Mouse (Mus musculus): ENCODE results near the gene Tnnc2. TPM values are rescaled to one million over a fixed set of nuclear protein-coding genes. Genes with fewer than 3 reads are reported as not detected.

The Tnnc2 gene
- polyA plus RNA-seq, 1 experiment from 2014 or later: 6.9 TPM

DNA sequence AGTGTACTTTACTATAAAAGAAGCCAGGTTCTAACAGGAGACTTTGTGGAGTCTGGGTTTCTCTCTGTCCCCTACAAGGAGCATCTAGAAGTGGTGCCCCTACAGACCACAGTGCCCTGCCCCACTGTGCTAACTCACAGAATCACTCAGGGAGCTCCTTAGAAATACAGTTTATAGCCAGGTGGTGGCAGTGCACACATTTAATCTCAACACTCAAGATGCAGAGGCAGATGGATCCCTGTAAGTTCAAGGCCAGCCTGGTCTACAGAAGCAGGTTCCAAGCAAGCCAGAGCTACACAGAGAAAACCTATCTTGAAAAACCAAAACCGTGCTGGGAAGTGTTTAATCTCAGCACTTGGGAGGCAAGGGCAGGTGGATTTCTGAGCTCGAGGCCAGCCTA, 14.0 kb upstream of the Tnnc2 start:
- no peak for ATAC-seq
- H3K9ac ChIP-seq: no peak overlapping the region
- no peak overlapping the region for H3K4me2 ChIP-seq (replicated peaks)
- H3K4me3 ChIP-seq (replicated peaks): no peak overlapping the region
- no peaks in the 10 kb centered on the region for H3K4me1 ChIP-seq (replicated peaks)
- H3K36me3 ChIP-seq: peaks cover 39% of the 10 kb centered on the region
- no peaks in the 10 kb centered on the region for H3K27me3 ChIP-seq (replicated peaks)
- no peak overlapping the region for H3K27ac ChIP-seq
- H3K9me3 ChIP-seq: no peaks in the 10 kb centered on the region
- WGBS: 92% methylated on average over 2 of the region's 2 CpGs

DNA sequence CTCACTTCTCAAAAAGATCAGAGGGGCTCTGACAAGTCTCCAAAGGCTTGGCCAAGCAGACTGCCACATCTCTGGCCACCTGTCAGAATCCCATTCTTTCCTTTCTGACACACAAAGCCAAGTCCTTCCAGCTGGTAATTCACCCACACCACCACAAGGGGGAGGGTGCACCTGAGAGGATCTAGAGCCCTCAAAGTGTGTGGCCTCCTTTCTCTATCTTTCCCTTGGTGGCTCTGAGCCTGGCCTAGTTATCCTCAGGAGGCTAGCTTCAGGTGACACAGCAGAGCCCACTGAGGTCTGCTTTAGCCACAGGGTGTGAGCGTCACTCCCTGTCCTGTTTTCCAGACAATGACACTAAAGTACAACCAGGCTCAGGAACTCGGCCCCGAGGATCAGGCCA, 13.5 kb upstream of the Tnnc2 start:
- WGBS: 66% methylated on average over 3 of the region's 3 CpGs
- H3K36me3 ChIP-seq: peaks cover 39% of the 10 kb centered on the region
- peak; percentile 36; the same call in 1 of the 2 replicates for ATAC-seq
- peaks cover 2% of the 10 kb centered on the region; the same call in 1 of the 2 replicates for H3K4me1 ChIP-seq (replicated peaks)
- H3K27ac ChIP-seq: no peak overlapping the region
- H3K4me3 ChIP-seq (replicated peaks): no peak overlapping the region
- H3K4me2 ChIP-seq (replicated peaks): no peak overlapping the region
- no peaks in the 10 kb centered on the region for H3K9me3 ChIP-seq
- no peak overlapping the region for H3K9ac ChIP-seq
- no peaks in the 10 kb centered on the region for H3K27me3 ChIP-seq (replicated peaks)

DNA sequence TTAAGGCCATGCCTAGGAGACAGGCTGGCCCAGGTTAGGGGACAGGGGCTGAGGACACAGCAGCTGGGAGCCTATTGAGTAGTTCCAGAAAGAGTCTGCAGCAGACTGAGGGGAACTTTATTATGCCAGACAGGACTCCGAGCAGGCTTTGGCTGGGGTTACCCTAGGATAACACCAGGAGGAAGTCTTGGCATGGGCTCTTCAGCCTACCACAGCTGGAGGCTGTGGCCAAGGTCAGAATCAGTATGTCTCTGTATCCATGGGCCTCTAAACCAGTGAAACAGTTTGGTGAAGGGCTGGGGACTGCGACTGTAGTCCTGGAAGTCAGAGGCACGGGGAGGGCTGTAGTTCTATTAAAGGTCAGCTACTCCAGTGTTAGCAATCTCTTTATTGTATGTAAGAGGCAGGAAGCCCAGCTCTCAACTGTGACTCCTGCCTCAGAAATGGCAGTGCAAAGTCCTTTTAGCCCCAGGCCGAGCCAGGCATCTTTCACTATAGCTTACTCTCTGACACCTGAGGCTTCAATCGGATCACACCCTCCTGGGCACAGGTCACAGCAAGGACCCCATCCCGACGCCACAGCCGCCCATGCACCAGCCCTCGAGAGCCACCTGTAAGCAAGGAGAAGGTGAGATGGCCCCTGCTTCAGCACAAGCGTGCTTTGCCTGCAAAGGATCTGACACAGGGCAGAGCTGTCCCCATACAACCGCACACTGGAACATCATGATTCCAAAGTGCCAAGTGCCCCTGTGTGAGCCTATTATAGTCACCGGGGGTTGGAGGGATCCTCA, 12.8 kb upstream of the Tnnc2 start:
- Histone ChIP-seq H3K9ac (no peak overlapping the region), H3K36me3 (peaks cover 35% of the 10 kb centered on the region), H3K9me3 (no peaks in the 10 kb centered on the region), H3K4me2 (replicated peaks) (no peak overlapping the region), H3K27ac (no peak overlapping the region), H3K4me3 (replicated peaks) (no peak overlapping the region), H3K4me1 (replicated peaks) (peaks cover 4% of the 10 kb centered on the region; the same call in 1 of the 2 replicates), H3K27me3 (replicated peaks) (no peaks in the 10 kb centered on the region)
- ATAC-seq: no peak
- 88% methylated on average over 12 of the region's 12 CpGs for WGBS

DNA sequence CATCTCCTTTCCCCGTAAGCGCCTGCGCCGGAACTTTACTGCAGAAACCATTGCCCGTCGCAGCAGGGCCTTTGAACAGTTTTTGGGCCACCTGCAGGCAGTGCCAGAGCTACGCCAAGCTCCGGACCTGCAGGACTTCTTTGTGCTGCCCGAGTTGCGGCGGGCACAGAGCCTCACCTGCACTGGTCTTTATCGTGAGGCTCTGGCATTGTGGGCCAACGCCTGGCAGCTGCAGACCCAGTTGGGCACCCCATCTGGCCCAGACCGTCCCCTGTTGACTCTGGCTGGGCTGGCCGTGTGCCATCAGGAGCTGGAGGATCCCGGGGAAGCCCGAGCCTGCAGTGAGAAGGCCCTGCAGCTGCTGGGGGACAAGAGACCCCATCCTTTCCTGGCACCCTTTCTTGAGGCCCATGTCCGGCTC, 12.1 kb upstream of the Tnnc2 start:
- WGBS: 90% methylated on average over 18 of the region's 18 CpGs
- H3K4me1 ChIP-seq (replicated peaks): peaks cover 8% of the 10 kb centered on the region
- H3K27ac ChIP-seq: no peak overlapping the region
- no peaks in the 10 kb centered on the region for H3K27me3 ChIP-seq (replicated peaks)
- no peak overlapping the region for H3K4me3 ChIP-seq (replicated peaks)
- ATAC-seq: no peak
- H3K9me3 ChIP-seq: no peaks in the 10 kb centered on the region
- H3K4me2 ChIP-seq (replicated peaks): no peak overlapping the region
- H3K36me3 ChIP-seq: peaks cover 35% of the 10 kb centered on the region
- H3K9ac ChIP-seq: no peak overlapping the region

DNA sequence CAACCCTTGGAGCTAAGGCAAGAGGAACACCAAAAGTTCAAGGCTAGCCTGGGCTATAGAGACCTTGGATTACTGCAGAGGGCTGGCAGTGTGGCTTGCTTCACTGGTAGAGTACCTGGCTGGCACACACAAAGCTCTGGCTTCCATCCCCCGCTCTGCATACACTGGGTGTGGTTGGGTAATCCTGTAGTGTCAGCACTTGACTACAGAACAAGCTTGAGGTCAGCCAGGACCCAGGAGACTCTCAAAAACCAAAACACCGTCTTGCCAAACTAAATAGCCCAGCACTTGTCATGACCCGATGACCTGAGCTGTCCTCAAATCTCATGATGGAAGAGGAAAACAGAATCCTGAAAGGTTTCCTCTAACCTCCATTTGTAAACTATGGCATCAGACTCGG, 10.7 kb upstream of the Tnnc2 start:
- no peaks in the 10 kb centered on the region for H3K27me3 ChIP-seq (replicated peaks)
- no peak overlapping the region for H3K27ac ChIP-seq
- no peak overlapping the region for H3K4me3 ChIP-seq (replicated peaks)
- H3K9ac ChIP-seq: no peak overlapping the region
- H3K4me1 ChIP-seq (replicated peaks): peaks cover 13% of the 10 kb centered on the region
- no peak overlapping the region for H3K4me2 ChIP-seq (replicated peaks)
- no peak for ATAC-seq
- 69% methylated on average over 4 of the region's 4 CpGs for WGBS
- H3K36me3 ChIP-seq: peaks cover 30% of the 10 kb centered on the region
- H3K9me3 ChIP-seq: no peaks in the 10 kb centered on the region

DNA sequence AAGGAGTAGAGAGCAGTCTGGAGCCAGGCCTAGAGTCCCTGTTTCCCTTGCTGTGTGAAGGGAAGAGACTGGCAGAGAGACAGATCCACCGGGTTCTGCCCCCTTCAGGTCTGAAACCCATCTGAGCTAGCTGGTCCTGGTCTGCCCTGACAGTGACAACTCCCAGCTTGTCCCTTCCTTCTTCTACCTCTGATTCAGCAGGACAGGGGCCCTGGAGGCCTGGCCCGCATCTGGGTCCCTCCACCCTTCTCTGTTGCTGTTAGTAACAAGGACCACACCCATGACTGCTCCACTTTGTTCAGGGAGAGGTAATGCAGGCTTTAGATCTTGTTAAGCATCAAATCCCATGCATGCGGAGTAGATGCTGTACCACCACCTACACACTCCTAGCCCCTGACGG, 8.6 kb upstream of the Tnnc2 start:
- WGBS: 61% methylated on average over 4 of the region's 4 CpGs
- no peak overlapping the region for H3K9ac ChIP-seq
- no peak overlapping the region for H3K4me2 ChIP-seq (replicated peaks)
- peaks cover 24% of the 10 kb centered on the region for H3K36me3 ChIP-seq
- H3K27me3 ChIP-seq (replicated peaks): no peaks in the 10 kb centered on the region
- no peaks in the 10 kb centered on the region for H3K9me3 ChIP-seq
- peaks cover 18% of the 10 kb centered on the region for H3K4me1 ChIP-seq (replicated peaks)
- H3K27ac ChIP-seq: no peak overlapping the region
- ATAC-seq: no peak
- no peak overlapping the region for H3K4me3 ChIP-seq (replicated peaks)

DNA sequence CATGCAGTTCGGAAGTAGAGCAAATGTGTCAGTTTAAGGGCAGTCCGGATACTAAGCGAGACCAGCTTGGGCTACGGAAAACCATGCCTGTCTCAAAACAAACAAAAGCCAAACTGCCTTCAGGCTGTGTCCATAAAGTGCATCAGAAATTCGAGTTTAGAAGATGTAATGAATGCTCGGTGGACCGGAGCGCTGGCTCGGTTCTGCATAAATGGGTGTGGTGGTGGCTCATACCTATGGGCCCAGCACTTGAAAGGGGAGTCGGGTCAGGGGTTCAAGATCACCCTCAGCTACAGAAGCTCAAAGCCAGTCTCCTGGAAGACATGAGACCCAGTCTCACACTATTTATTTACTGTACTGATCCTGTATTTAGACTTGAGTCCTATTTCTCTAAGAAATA, 8.0 kb upstream of the Tnnc2 start:
- Histone ChIP-seq H3K4me2 (replicated peaks) (no peak overlapping the region), H3K4me3 (replicated peaks) (no peak overlapping the region), H3K36me3 (peaks cover 24% of the 10 kb centered on the region), H3K9me3 (no peaks in the 10 kb centered on the region), H3K27me3 (replicated peaks) (no peaks in the 10 kb centered on the region), H3K9ac (no peak overlapping the region), H3K27ac (no peak overlapping the region), H3K4me1 (replicated peaks) (peaks cover 18% of the 10 kb centered on the region)
- no peak for ATAC-seq
- WGBS: 79% methylated on average over 10 of the region's 10 CpGs

DNA sequence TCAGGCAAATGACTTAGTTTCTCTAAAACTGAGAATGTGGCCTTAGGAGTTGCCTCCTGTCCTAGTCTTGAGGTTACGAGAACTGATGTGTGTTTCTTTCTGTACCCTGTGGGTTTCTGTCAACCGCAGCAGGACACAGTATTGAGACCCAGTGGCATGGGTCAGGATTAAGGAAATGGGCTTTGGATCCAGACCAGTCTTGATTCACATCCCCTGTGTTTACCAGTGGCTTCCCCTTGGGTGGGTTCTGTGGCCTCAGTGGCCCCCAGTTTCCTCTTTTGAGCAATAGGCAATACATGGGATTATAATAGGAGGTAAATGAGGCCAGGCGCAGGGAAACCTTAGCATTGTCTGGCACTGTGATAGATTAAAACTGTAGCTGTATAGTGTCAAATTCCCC, 7.3 kb upstream of the Tnnc2 start:
- peak overlapping the region; percentile 55; the same call in 1 of the 2 replicates for H3K4me3 ChIP-seq (replicated peaks)
- WGBS: 86% methylated on average over 3 of the region's 3 CpGs
- peaks cover 18% of the 10 kb centered on the region for H3K4me1 ChIP-seq (replicated peaks)
- H3K9ac ChIP-seq: no peak overlapping the region
- H3K36me3 ChIP-seq: peaks cover 16% of the 10 kb centered on the region
- no peak overlapping the region for H3K27ac ChIP-seq
- no peaks in the 10 kb centered on the region for H3K9me3 ChIP-seq
- peak overlapping the region; percentile 86 for H3K4me2 ChIP-seq (replicated peaks)
- ATAC-seq: no peak
- no peaks in the 10 kb centered on the region for H3K27me3 ChIP-seq (replicated peaks)

DNA sequence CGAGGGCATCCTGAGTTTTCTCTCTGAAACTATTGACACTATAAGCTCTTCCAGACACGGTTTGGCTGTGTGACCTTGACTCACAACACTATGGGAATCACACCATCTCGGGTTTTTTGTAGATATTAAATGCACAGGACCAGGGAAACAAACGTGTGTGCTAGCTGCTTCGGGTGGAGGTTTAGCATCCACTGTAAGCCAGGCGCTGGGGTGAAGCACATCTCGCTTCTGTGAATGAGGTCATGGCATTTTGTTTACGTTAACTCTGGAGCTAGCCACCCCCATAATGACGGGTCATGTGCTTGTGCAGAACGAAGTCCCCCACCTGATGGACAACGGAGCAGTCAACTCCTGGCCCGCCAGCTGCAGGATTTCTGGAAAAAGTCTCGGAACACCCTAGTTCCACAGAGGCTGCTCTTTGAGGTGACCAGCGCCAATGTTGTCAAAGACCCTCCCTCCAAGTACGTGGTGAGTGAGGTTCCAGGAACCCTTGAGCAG, 6.7 kb upstream of the Tnnc2 start:
- H3K27me3 ChIP-seq (replicated peaks): no peaks in the 10 kb centered on the region
- H3K4me2 ChIP-seq (replicated peaks): peak overlapping the region; percentile 86
- 10% methylated on average over 15 of the region's 15 CpGs for WGBS
- ATAC-seq: peak; percentile 8; the same call in 1 of the 2 replicates
- peaks cover 10% of the 10 kb centered on the region for H3K36me3 ChIP-seq
- no peaks in the 10 kb centered on the region for H3K9me3 ChIP-seq
- peak overlapping the region; percentile 80 for H3K27ac ChIP-seq
- peak overlapping the region; percentile 55 for H3K4me3 ChIP-seq (replicated peaks)
- peak overlapping the region; percentile 67 for H3K9ac ChIP-seq
- H3K4me1 ChIP-seq (replicated peaks): peaks cover 18% of the 10 kb centered on the region

DNA sequence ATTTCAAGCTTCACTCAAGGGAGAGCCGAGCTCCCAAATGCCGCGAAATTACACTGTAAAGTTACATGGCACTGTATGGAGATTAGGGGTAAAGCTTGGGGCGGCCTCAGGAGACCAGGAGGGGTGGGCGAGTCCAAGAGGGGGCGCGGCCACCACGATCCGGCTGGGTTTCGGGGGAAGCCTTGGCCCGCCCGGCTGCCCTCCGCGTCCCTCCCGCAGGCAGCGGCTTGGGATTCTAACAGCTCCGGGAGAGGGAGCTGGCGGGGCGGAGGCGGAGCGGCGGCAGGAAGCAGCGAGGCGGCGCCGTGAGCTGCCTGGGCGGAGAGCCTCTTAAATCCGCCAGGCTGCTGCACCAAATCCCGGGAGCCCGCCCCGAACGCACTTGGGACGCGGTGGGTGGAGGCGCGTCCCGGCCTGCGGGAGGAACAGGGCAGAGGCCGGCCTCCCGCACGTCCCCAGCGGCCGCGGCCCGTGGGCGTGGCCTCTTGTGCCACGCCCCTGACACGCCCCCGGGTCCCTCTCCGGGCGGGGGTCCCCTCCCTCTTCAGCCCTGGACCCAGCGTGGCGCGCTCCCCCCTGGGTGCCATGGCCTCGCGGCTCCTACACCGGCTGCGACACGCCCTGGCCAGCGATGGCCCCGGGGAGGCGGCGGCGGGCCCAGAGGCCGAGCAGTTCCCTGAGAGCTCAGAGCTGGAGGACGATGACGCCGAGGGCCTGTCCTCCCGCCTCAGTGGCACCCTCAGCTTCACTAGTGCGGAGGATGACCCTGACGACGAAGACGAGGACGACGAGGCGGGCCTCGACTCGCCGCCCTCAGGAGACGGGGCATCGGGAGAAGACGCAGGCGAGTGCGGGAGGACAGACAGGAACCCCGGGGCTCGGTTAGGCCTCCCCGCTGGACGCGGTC, 6.0 kb upstream of the Tnnc2 start, which contains the start of gene Snx21:
Gene Snx21, plus strand, starts transcription at position 343 of the 907 bp plus-strand sequence.
- Histone ChIP-seq H3K36me3 (peaks cover 4% of the 10 kb centered on the region; the same call in 1 of the 2 replicates), H3K4me3 (replicated peaks) (peak within 1 kb of the TSS; percentile 55), H3K9me3 (no peaks in the 10 kb centered on the region), H3K27ac (peak within 1 kb of the TSS; percentile 80), H3K27me3 (replicated peaks) (no peaks in the 10 kb centered on the region), H3K4me1 (replicated peaks) (peaks cover 18% of the 10 kb centered on the region), H3K4me2 (replicated peaks) (peak within 1 kb of the TSS; percentile 86), H3K9ac (peak within 1 kb of the TSS; percentile 67)
- ATAC-seq: peak; percentile 96
- under 1% methylated on average over 87 of the region's 89 CpGs for WGBS

DNA sequence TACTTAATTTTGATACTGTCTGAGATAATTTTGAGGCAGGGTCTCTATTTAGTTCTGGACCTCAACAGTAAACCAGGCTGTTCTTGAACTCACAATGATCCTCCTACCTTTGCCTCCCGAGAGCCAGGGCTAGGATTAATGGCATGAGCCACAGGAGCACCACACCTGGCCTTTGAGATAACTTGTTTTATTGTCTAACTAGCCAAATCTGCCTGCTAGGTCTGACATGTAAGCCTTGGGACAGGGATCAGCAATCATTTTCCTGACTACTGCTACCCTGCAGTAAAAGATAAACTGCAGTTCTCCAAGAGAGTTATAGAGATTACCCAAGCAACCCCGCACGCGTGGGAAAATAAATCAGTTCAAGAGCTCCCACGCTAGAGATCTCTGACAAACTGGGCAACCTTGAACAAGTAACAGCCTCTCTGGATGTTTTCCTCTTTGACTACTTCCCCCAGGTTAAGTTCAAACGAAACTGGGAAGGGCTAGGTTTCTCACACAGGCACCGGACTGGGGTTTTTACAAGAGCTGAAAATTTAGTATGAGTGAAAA, 5.2 kb upstream of the Tnnc2 start:
- Histone ChIP-seq H3K27me3 (replicated peaks) (no peaks in the 10 kb centered on the region), H3K4me3 (replicated peaks) (peak overlapping the region; percentile 55), H3K36me3 (peaks cover 4% of the 10 kb centered on the region; the same call in 1 of the 2 replicates), H3K4me2 (replicated peaks) (peak overlapping the region; percentile 86), H3K4me1 (replicated peaks) (peaks cover 18% of the 10 kb centered on the region), H3K9me3 (no peaks in the 10 kb centered on the region), H3K9ac (peak overlapping the region; percentile 67), H3K27ac (peak overlapping the region; percentile 80)
- 4% methylated on average over 7 of the region's 7 CpGs for WGBS
- peak; percentile 3; the same call in 1 of the 2 replicates for ATAC-seq

All from intestine, embryonic 15.5 days (tissue).